Comparison of ENCODE assay signal across 8 mouse cellular contexts in genomic region chr2:18688708-18689063, GRCm38 (mm10). TPM values are rescaled to one million over a fixed set of nuclear protein-coding genes. Genes with fewer than 3 reads are reported as not detected.
DNase-seq lines count a peak whose midpoint lies in the region; ATAC-seq and TF ChIP-seq lines count a peak whose summit lies in the region.

No protein-coding gene starts in this region.

- H3K4me3 ChIP-seq in cortical plate, adult 2 months (ENCODE audit: insufficient read depth, low read length) = peak overlapping the region; percentile 33; the same call in 1 of the 2 replicates
- H3K4me3 ChIP-seq in heart, embryonic 11.5 days (ENCODE audit: low read depth, low read length) = peak overlapping the region; percentile 53
- peak overlapping the region; percentile 45 for H3K4me3 ChIP-seq in kidney, postnatal 0 days (replicated peaks; ENCODE audit: low read depth, low read length)
- peak overlapping the region; percentile 52; the same call in 1 of the 2 replicates for H3K4me3 ChIP-seq in spleen, adult 2 months (ENCODE audit: extremely low read depth, insufficient read depth, insufficient read length)

- H3K4me1 ChIP-seq in cortical plate, adult 2 months (ENCODE audit: control insufficient read depth, insufficient read depth, low read length) = no peaks in the 10 kb centered on the region; the same call in 1 of the 2 replicates
- peaks cover 8% of the 10 kb centered on the region for H3K4me1 ChIP-seq in heart, embryonic 11.5 days (ENCODE audit: control insufficient read depth, insufficient read depth, low read length)
- peaks cover 16% of the 10 kb centered on the region; the same call in 1 of the 2 replicates for H3K4me1 ChIP-seq in kidney, postnatal 0 days (replicated peaks; ENCODE audit: insufficient read depth, low read length)
- peaks cover 21% of the 10 kb centered on the region for H3K4me1 ChIP-seq in spleen, adult 2 months (ENCODE audit: control insufficient read depth, insufficient read depth, insufficient read length)

- DNase-seq in right cerebral cortex, postnatal 10 days (ENCODE audit: low spot score in 2 of 2) = peak; percentile 58 to 72
- DNase-seq in right cerebral cortex, adult 2 months (ENCODE audit: low spot score in 2 of 2) = no peak
- DNase-seq in kidney, postnatal 0 days (ENCODE audit: low spot score) = peak; percentile 74
- peak; percentile 67 for DNase-seq in lung, postnatal 14 days
- DNase-seq in spleen, adult 2 months (ENCODE audit: low read depth in 1 of 2, low spot score in 2 of 2) = peak in 1 of 2 experiments; percentile 66
- no peak for DNase-seq in adipocyte (ENCODE audit: low spot score)

- H3K36me3 ChIP-seq in heart, embryonic 11.5 days (ENCODE audit: control insufficient read depth, insufficient read depth, low read length) = no peaks in the 10 kb centered on the region
- peaks cover 4% of the 10 kb centered on the region; the same call in 1 of the 2 replicates for H3K36me3 ChIP-seq in kidney, postnatal 0 days (ENCODE audit: insufficient read depth, low read length)
- peaks cover 4% of the 10 kb centered on the region for H3K36me3 ChIP-seq in spleen, adult 2 months (ENCODE audit: control insufficient read depth, insufficient read depth, low read length)

- 1% methylated on average over 45 of the region's 45 CpGs for WGBS in heart, embryonic 11.5 days (ENCODE audit: insufficient replicate concordance)
- WGBS in kidney, postnatal 0 days = under 1% methylated on average over 37 of the region's 45 CpGs
- WGBS in spleen, adult 2 months = 2% methylated on average over 43 of the region's 45 CpGs

- no peak overlapping the region for H3K27ac ChIP-seq in cortical plate, adult 2 months (ENCODE audit: insufficient read depth, low read length)
- H3K27ac ChIP-seq in heart, embryonic 11.5 days (ENCODE audit: low read depth, low read length) = no peak overlapping the region
- no peak overlapping the region for H3K27ac ChIP-seq in kidney, postnatal 0 days
- no peak overlapping the region for H3K27ac ChIP-seq in spleen, adult 2 months (ENCODE audit: insufficient read depth, low read length)

- TF ChIP-seq POLR2A in cortical plate, adult 2 months (IDR thresholded peaks at IDR 0.05; ENCODE audit: extremely low read depth, insufficient read depth, low read length) = no peak
- no peak for TF ChIP-seq POLR2A in spleen, adult 2 months (IDR thresholded peaks at IDR 0.05; ENCODE audit: low read depth, low read length)

- no peak overlapping the region for H3K9ac ChIP-seq in heart, embryonic 11.5 days (ENCODE audit: low read depth, low read length)
- no peak overlapping the region for H3K9ac ChIP-seq in kidney, postnatal 0 days (ENCODE audit: low read depth, low read length)

- no peak for ATAC-seq in heart, embryonic 11.5 days (replicated peaks; ENCODE audit: insufficient number of reproducible peaks, low FRiP score, low TSS enrichment)
- peak; percentile 69; the same call in 1 of the 2 replicates for ATAC-seq in kidney, postnatal 0 days (replicated peaks; ENCODE audit: low FRiP score, low read depth)

- no peak for TF ChIP-seq CTCF in cortical plate, adult 2 months (IDR thresholded peaks at IDR 0.05; ENCODE audit: extremely low read depth, insufficient read depth, low read length)
- TF ChIP-seq CTCF in kidney, postnatal 0 days (IDR thresholded peaks at IDR 0.05; ENCODE audit: low read depth) = no peak
- no peak for TF ChIP-seq CTCF in spleen, adult 2 months (IDR thresholded peaks at IDR 0.05; ENCODE audit: extremely low read depth, insufficient read depth, insufficient read length, insufficient replicate concordance)

- H3K9me3 ChIP-seq in heart, embryonic 11.5 days (replicated peaks; ENCODE audit: control insufficient read depth, low read length) = no peaks in the 10 kb centered on the region
- H3K9me3 ChIP-seq in kidney, postnatal 0 days (replicated peaks; ENCODE audit: low read length) = no peaks in the 10 kb centered on the region

- peaks cover 61% of the 10 kb centered on the region for H3K27me3 ChIP-seq in heart, embryonic 11.5 days (ENCODE audit: control insufficient read depth, insufficient read depth, low read length)
- H3K27me3 ChIP-seq in kidney, postnatal 0 days (ENCODE audit: insufficient read depth, low read length) = peaks cover 48% of the 10 kb centered on the region
- peaks cover 25% of the 10 kb centered on the region for H3K27me3 ChIP-seq in spleen, adult 2 months (ENCODE audit: control insufficient read depth, insufficient read depth, low read length)

- peak overlapping the region; percentile 86 for H3K4me2 ChIP-seq in heart, embryonic 11.5 days
- peak overlapping the region; percentile 83 for H3K4me2 ChIP-seq in kidney, postnatal 0 days (ENCODE audit: low read length)

RNA-seq across cellular contexts. Expression of gene Spag6, which starts 5.1 kb away (rescaled TPM):
- 6.7 and 8.9 TPM in 2 replicates for polyA plus RNA-seq in cortical plate, adult 2 months (2012; rRNA removed)
- polyA plus RNA-seq in heart, embryonic 11.5 days (2014; fragmentation: Nextera tagmentation; extraction: Ambion mirVana) = not detected in 2 replicates
- polyA plus RNA-seq in kidney, postnatal 0 days (2015; fragmentation: Nextera tagmentation; extraction: Ambion mirVana) = 0.15 and 0.18 TPM in 2 replicates
- polyA plus RNA-seq in spleen, adult 2 months (2012; rRNA removed) = 0.51 and 0.80 TPM in 2 replicates

RNA-seq across cellular contexts. Expression of gene Bmi1, which starts 11.9 kb away (rescaled TPM):
- polyA plus RNA-seq in cortical plate, adult 2 months (2012; rRNA removed) = 34.7 and 37.1 TPM in 2 replicates
- 11.6 and 12.0 TPM in 2 replicates for polyA plus RNA-seq in heart, embryonic 11.5 days (2014; fragmentation: Nextera tagmentation; extraction: Ambion mirVana)
- polyA plus RNA-seq in kidney, postnatal 0 days (2015; fragmentation: Nextera tagmentation; extraction: Ambion mirVana) = 29.0 and 29.2 TPM in 2 replicates
- 9.0 and 13.0 TPM in 2 replicates for polyA plus RNA-seq in spleen, adult 2 months (2012; rRNA removed)

RNA-seq across cellular contexts. Expression of gene Commd3, which starts 16.5 kb away (rescaled TPM):
- 117 and 125 TPM in 2 replicates for polyA plus RNA-seq in cortical plate, adult 2 months (2012; rRNA removed)
- polyA plus RNA-seq in heart, embryonic 11.5 days (2014; fragmentation: Nextera tagmentation; extraction: Ambion mirVana) = 118 and 135 TPM in 2 replicates
- polyA plus RNA-seq in kidney, postnatal 0 days (2015; fragmentation: Nextera tagmentation; extraction: Ambion mirVana) = 281 and 292 TPM in 2 replicates
- 19.3 and 20.2 TPM in 2 replicates for polyA plus RNA-seq in spleen, adult 2 months (2012; rRNA removed)

Comparison
In these comparisons a context has a peak if more than half of its experiments do, and no peak if none do; other contexts are left out.
1. DNase-seq: peak in right cerebral cortex, postnatal 10 days (2 of 2), kidney, postnatal 0 days (single experiment) and lung, postnatal 14 days (single experiment); none in right cerebral cortex, adult 2 months (0 of 2) and adipocyte (single experiment).
2. Peak in every context shown above with its lines, with median percentiles within 50 percentile points of each other: H3K4me3 ChIP-seq.